Mouse (Mus musculus) layer of hippocampus, adult 9-11 months (tissue): ENCODE measurements around the gene Rnf24.

Experiments
- DNase-seq: peaks from one replicate; pipeline ENCODE4 v3.0.0; 2022

Gene Rnf24

DNA sequence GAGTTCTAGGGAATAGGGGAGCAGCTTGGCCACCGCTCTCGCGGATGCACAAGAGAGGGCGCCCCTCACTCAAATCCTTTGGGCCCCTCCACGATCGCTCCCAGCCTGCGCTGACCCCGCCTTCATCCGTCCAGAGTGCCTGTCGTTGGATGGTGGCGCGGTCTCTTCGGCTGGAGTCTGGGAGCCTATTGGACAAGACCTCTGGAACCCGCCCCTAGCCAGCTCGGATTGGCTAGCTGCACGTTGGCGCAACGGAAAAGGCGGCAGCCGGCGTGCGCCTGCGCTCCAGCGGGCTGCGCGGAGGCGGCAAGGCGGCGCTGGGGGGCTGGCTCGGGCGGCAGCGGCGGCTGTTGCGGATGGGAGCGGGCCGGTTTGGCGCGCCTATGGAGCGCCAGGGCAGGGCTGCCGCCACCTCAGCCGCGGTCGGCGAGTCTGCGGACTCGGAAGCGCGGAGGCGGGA is 90.4 kb downstream of the Rnf24 start, which contains the start of gene Pank2:
Gene Pank2, plus strand, starts transcription at position 283 of the 460 bp plus-strand sequence.
- peak; percentile 99 for DNase-seq

DNA sequence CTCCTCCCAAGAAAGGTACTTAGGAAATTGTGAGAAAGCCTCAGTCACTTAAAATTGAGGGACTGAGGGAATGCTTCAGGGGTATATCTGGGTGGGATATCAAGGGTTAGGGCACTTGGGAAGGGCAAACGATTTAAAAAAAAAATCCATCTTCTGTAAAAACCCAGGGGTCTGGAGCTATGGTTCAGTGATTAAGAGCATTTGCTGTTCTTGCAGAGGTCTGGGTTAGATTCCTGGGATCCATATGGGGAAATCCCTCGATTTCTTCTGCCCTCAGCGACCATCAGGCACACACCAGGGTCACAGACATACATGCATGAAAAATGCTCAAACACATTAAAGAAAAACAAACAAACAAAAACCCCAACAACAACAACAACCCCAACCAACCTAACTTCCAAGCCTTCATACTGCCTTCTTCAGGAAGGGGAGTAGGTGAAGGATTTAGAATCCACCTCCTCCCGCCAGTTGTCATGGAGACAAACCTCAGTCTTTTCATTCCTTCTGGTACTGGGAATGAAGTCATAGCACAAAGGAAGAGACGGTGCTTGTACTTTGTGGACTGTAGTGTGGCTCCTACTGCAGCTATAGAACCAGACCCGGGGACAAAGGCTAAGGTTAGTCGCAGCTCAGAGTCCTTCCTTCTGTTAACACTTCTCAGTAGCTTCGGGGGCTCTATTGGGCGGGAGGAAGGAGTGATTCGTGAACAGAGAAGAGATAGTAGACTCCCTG is 91.0 kb downstream of the Rnf24 start:
- peak; percentile 38 for DNase-seq

GRCm38 (mm10) chr2:131260544-131261307 is 92.0 kb downstream of the Rnf24 start:
- no peak for DNase-seq

DNA sequence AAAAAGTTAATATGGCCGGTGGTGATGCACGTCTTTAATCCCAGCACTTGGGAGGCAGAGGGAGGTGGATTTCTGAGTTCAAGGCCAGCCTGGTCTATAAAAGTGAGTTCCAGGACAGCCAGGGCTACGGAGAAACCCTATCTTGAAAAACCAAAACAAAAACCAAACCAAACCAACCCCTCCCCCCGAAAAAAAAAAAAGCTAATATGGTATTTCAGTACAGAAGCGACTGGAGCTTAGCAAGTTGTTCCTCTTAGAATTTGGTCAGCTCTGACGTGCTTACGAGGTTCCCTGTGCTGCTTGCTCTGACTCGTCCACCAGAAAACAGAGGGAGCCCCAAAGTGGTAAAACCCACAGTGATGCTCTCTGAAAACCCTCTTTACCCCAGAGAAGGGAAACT is 94.0 kb downstream of the Rnf24 start:
- DNase-seq = no peak

- no peak for DNase-seq
Measured at GRCm38 (mm10) chr2:131255738-131256137, 97.0 kb downstream of the Rnf24 start.

DNA sequence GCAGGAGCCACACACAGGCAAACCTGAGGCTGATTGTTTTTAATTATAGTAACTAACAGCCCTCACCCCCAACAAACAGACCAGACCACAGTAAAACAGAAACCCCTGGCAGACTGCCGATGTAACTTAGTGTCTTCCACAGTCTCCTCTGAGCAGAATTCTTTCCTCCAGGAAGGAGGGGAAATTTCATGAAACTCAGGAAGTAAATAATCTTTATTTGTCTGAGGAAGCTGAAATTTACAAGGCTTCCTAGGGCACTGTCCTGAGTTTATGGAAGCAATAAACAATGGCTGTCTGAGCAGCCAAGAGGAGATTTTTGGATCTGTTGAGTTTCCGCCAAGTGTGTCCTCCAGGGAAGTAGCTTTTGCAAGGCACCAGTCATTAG is 98.4 kb downstream of the Rnf24 start:
- no peak for DNase-seq

DNA sequence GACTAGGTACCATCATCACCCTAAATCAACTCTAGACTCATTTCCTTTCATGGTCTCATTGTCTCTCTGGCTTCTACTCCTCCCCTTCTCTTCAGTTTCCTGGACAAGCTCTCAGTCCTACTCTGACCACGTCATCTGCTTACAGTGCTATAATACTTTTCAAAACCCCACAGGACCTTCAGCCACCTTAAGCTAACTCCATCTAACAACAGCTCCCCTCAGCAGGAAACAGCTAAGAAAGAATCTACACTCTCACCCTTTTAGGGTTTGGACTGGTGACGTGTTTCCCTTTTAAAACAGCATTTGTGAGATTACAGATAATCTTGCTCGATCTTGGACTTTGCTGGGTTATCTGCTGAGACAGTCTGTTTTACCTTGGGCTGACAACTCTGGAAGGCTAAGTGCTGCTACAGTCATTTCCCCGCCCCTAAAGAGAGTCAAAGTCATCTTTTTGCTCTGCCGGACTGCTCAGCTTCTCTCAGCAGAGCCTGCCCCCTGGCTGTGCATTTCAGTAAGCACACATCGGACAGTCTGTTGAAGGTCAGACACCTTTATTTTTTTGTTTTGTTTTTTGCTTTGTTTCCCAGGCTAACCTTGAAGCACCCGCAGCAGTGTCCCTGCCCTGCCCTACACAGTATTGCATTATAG is 98.9 kb downstream of the Rnf24 start:
- peak; percentile 26 for DNase-seq
